Mouse (Mus musculus): Measurements from ENCODE around the gene Capns1. TPM values are rescaled to one million over a fixed set of nuclear protein-coding genes. Genes with fewer than 3 reads are reported as not detected.

The Capns1 gene
- 226 TPM for polyA plus RNA-seq (2015; fragmentation: Illumina TruSeq; extraction: RNeasy Lipid Tissue Mini Kit (QIAGEN cat#74804); ENCODE audit: low read depth, low replicate concordance)

DNA sequence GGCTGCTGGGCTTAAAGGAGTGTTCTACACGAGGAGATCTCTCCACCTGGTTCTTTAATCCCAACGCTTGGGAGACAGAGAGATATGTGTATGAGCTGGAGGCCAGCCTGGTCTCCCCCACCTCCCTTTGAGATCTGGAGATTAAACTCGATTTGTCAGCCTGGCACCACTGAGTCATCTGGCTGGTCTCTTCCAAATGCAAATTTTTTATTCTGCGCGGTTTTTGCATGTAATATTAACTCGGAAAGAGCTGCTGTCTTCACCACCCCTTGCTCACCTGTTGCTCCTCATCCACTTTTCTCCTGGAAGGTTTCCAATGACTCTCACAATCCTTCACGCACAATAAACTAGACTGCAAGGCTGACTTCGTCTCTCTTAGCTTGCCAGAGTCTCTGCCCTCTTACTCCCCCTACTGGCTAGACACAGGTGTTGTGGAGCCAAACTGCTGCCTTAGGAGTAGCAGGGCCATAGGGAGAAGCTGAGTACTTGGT is at the start of gene Capns1:
Gene Capns1 (minus strand): TSS at position 331 of the 491 bp plus-strand sequence.

DNA sequence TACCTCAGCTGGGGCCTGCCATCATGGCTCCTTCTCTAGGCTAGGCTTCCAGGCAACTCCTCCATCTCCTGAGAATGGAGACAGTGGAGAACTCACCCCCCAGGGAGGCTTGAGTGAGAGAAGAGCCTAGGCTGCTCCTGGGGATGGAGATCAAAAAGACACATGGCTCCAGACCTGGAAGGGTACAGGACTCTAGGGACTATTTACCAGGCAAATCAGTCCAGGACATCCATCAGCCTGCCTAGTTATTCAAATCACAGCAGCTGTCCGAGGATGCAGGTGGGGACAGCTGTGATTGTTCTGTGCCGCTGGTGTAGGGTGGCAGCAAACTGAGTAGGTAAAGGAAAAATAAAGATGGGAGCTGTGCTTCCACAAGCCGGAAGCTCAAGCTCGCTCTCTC is 37.0 kb upstream of the Capns1 start, which contains the start of gene Ovol3:
Gene Ovol3 (minus strand): TSS at position 101 of the 400 bp plus-strand sequence.

DNA sequence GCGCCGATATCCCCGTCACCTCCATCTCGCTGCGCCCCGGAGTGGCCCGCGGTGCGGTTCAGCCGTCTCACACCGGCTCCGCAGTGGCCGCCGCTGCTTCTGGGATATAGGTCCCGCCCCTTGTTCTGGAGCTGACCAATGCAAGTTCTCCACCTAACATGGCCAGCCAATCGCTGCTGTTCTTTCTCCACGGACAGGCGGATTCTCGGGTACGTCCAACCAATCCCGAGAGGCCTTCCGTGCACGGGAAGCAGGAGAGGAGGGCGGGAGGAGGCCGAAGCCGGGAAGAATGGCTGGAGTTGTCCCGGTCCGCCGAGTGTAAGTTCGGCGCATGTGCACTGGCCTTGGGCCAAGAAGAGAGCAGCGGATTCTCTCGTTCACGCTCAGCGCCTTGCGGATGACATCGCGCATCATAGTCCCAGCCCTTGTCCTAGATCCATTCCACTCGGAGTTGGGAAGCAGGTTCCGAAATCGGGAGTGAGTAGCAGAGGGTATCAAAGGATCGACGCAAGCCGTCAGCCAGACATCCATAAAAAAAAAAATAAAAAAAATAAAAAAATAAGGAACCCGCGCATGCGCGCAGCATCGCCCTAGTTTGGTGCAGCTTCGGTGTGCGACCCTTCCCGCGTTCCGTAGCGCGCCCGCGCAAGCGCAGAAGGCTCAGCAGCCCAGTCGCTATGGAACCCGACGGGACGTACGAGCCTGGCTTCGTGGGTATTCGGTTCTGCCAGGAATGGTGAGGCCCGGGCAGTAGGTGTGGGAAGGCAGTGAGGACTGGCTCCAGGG is 33.3 kb upstream of the Capns1 start, which contains the start of the genes Polr2i and Tbcb:
Gene Polr2i (plus strand): TSS at position 280 of the 786 bp plus-strand sequence.
Gene Tbcb (minus strand): TSS at position 604 of the 786 bp plus-strand sequence.

DNA sequence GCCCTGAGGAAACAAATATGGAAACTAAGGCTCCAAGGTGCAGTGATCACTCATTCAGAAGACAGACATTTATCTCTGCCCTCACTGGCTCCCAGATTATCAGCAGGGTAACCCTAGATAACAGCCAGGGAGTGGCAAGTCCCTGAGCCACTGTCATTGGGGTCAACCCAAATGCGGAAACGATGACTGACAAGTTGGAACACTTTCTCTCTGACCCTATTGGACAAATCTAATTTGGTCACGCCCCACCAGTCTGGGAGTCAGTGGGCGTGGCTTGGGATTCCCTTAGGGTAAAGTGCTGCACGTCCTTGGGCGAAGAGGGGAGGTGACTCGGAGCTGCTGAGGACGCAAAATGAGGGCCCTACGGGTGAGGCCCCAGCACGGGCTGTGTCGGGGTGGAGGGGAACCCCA is 14.7 kb downstream of the Capns1 start, which contains the start of gene Cox7a1:
Gene Cox7a1 (plus strand): TSS at position 266 of the 411 bp plus-strand sequence.

DNA sequence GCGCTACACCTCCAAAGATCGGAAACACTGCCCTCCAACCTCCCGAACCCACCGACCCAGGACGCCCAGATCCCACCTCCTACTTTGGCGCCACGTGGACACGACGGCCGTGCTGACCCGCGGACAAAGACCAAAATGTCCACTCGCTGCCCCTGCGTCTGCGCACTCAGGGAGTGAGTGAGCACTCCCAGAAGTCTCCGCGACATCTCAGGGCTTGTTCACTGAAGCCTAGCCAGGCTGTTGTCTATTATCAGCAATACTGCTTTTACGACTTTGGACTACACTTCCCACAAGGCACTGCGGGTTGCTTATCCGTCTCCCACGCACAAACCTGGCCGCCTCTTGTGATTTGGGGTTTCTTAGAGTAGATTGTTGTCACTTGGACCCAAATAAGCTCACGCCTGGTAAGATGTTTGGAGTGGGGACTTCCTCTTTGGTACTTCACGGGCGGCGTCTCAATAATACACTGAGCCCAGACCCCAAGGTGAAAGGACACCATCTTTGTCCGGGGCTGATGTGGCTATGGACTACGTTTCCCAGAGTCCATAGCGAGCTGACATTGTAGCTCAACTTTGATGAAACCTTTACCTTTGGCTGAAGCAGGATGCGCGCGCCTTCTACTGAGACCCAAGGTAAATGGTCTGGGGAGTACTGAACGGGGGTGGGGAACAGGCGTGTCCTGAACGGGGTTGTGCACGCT is 28.9 kb downstream of the Capns1 start, which contains the start of gene Zfp146:
Gene Zfp146 (minus strand): TSS at position 168 of the 700 bp plus-strand sequence.

Other genes with a start within 250 kb of the Capns1 start
- gene Zfp74, start 244.7 kb downstream of the Capns1 start, polyA plus RNA-seq (2015; fragmentation: Illumina TruSeq; extraction: RNeasy Lipid Tissue Mini Kit (QIAGEN cat#74804); ENCODE audit: low read depth, low replicate concordance), result 11.1 TPM
- 1.8 TPM for gene Zfp568, start 214.9 kb downstream of the Capns1 start, polyA plus RNA-seq (2015; fragmentation: Illumina TruSeq; extraction: RNeasy Lipid Tissue Mini Kit (QIAGEN cat#74804); ENCODE audit: low read depth, low replicate concordance)
- 16.0 TPM for gene Zfp14, start 147.4 kb downstream of the Capns1 start, polyA plus RNA-seq (2015; fragmentation: Illumina TruSeq; extraction: RNeasy Lipid Tissue Mini Kit (QIAGEN cat#74804); ENCODE audit: low read depth, low replicate concordance)
- gene Zfp82, start 125.9 kb downstream of the Capns1 start, polyA plus RNA-seq (2015; fragmentation: Illumina TruSeq; extraction: RNeasy Lipid Tissue Mini Kit (QIAGEN cat#74804); ENCODE audit: low read depth, low replicate concordance), result 5.0 TPM
- gene Gm26920, start 108.4 kb downstream of the Capns1 start, polyA plus RNA-seq (2015; fragmentation: Illumina TruSeq; extraction: RNeasy Lipid Tissue Mini Kit (QIAGEN cat#74804); ENCODE audit: low read depth, low replicate concordance), result 0.83 TPM
- gene Zfp566, start 108.3 kb downstream of the Capns1 start, polyA plus RNA-seq (2015; fragmentation: Illumina TruSeq; extraction: RNeasy Lipid Tissue Mini Kit (QIAGEN cat#74804); ENCODE audit: low read depth, low replicate concordance), result 7.6 TPM
- 67.4 TPM for gene Zfp260, start 104.0 kb downstream of the Capns1 start, polyA plus RNA-seq (2015; fragmentation: Illumina TruSeq; extraction: RNeasy Lipid Tissue Mini Kit (QIAGEN cat#74804); ENCODE audit: low read depth, low replicate concordance)
- gene Zfp382, start 76.9 kb downstream of the Capns1 start, polyA plus RNA-seq (2015; fragmentation: Illumina TruSeq; extraction: RNeasy Lipid Tissue Mini Kit (QIAGEN cat#74804); ENCODE audit: low read depth, low replicate concordance), result 13.2 TPM
- 38.1 TPM for gene Zfp146, start 29.1 kb downstream of the Capns1 start, polyA plus RNA-seq (2015; fragmentation: Illumina TruSeq; extraction: RNeasy Lipid Tissue Mini Kit (QIAGEN cat#74804); ENCODE audit: low read depth, low replicate concordance)
- gene Cox7a1, start 14.7 kb downstream of the Capns1 start, polyA plus RNA-seq (2015; fragmentation: Illumina TruSeq; extraction: RNeasy Lipid Tissue Mini Kit (QIAGEN cat#74804); ENCODE audit: low read depth, low replicate concordance), result 10.0 TPM
- gene Polr2i, start 33.1 kb upstream of the Capns1 start, polyA plus RNA-seq (2015; fragmentation: Illumina TruSeq; extraction: RNeasy Lipid Tissue Mini Kit (QIAGEN cat#74804); ENCODE audit: low read depth, low replicate concordance), result 79.0 TPM
- gene Tbcb, start 33.5 kb upstream of the Capns1 start, polyA plus RNA-seq (2015; fragmentation: Illumina TruSeq; extraction: RNeasy Lipid Tissue Mini Kit (QIAGEN cat#74804); ENCODE audit: low read depth, low replicate concordance), result 168 TPM
- gene Ovol3, start 36.9 kb upstream of the Capns1 start, polyA plus RNA-seq (2015; fragmentation: Illumina TruSeq; extraction: RNeasy Lipid Tissue Mini Kit (QIAGEN cat#74804); ENCODE audit: low read depth, low replicate concordance), result not detected
- gene Thap8, start 81.3 kb upstream of the Capns1 start, polyA plus RNA-seq (2015; fragmentation: Illumina TruSeq; extraction: RNeasy Lipid Tissue Mini Kit (QIAGEN cat#74804); ENCODE audit: low read depth, low replicate concordance), result not detected
- 1.8 TPM for gene Wdr62, start 81.6 kb upstream of the Capns1 start, polyA plus RNA-seq (2015; fragmentation: Illumina TruSeq; extraction: RNeasy Lipid Tissue Mini Kit (QIAGEN cat#74804); ENCODE audit: low read depth, low replicate concordance)
- 504 TPM for gene Clip3, start 92.9 kb upstream of the Capns1 start, polyA plus RNA-seq (2015; fragmentation: Illumina TruSeq; extraction: RNeasy Lipid Tissue Mini Kit (QIAGEN cat#74804); ENCODE audit: low read depth, low replicate concordance)
- 87.8 TPM for gene Alkbh6, start 109.9 kb upstream of the Capns1 start, polyA plus RNA-seq (2015; fragmentation: Illumina TruSeq; extraction: RNeasy Lipid Tissue Mini Kit (QIAGEN cat#74804); ENCODE audit: low read depth, low replicate concordance)
- 9.7 TPM for gene Syne4, start 116.0 kb upstream of the Capns1 start, polyA plus RNA-seq (2015; fragmentation: Illumina TruSeq; extraction: RNeasy Lipid Tissue Mini Kit (QIAGEN cat#74804); ENCODE audit: low read depth, low replicate concordance)
- 0.43 TPM for gene E130208F15Rik, start 122.9 kb upstream of the Capns1 start, polyA plus RNA-seq (2015; fragmentation: Illumina TruSeq; extraction: RNeasy Lipid Tissue Mini Kit (QIAGEN cat#74804); ENCODE audit: low read depth, low replicate concordance)
- 11.2 TPM for gene Sdhaf1, start 125.1 kb upstream of the Capns1 start, polyA plus RNA-seq (2015; fragmentation: Illumina TruSeq; extraction: RNeasy Lipid Tissue Mini Kit (QIAGEN cat#74804); ENCODE audit: low read depth, low replicate concordance)
- gene Lrfn3, start 164.0 kb upstream of the Capns1 start, polyA plus RNA-seq (2015; fragmentation: Illumina TruSeq; extraction: RNeasy Lipid Tissue Mini Kit (QIAGEN cat#74804); ENCODE audit: low read depth, low replicate concordance), result 13.9 TPM
- 90.8 TPM for gene Tyrobp, start 214.9 kb upstream of the Capns1 start, polyA plus RNA-seq (2015; fragmentation: Illumina TruSeq; extraction: RNeasy Lipid Tissue Mini Kit (QIAGEN cat#74804); ENCODE audit: low read depth, low replicate concordance)
- 1.6 TPM for gene Hcst, start 221.0 kb upstream of the Capns1 start, polyA plus RNA-seq (2015; fragmentation: Illumina TruSeq; extraction: RNeasy Lipid Tissue Mini Kit (QIAGEN cat#74804); ENCODE audit: low read depth, low replicate concordance)
- gene Nfkbid, start 222.9 kb upstream of the Capns1 start, polyA plus RNA-seq (2015; fragmentation: Illumina TruSeq; extraction: RNeasy Lipid Tissue Mini Kit (QIAGEN cat#74804); ENCODE audit: low read depth, low replicate concordance), result 2.7 TPM
- gene Aplp1, start 246.7 kb upstream of the Capns1 start, polyA plus RNA-seq (2015; fragmentation: Illumina TruSeq; extraction: RNeasy Lipid Tissue Mini Kit (QIAGEN cat#74804); ENCODE audit: low read depth, low replicate concordance), result 972 TPM

All from brain, adult 10 weeks (tissue).